22 mouse cellular contexts compared by ENCODE assay signal in the genomic region with DNA sequence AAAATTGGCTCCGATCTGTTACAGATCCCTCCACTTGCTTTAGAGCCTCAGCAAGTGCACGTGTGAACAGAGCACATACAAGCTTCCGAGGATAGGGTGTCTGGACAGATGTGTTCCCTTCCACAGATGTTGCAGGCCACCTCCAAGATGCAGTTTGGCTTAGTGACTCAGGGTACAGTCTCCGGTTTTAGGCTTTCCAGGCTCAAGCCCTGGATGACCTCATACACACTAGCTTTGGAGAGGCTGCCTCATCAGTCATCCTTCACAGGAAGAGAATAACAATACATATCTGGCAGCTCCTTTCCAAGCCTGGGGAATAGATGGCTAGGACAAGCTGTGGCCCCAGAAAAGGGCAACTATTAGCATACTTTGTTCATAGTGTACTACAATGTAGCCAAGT.
DNase-seq lines count a peak whose midpoint lies in the region; ATAC-seq and TF ChIP-seq lines count a peak whose summit lies in the region.
"Had no signal": no experiment of that assay in that cellular context is flagged by ENCODE, and none has a peak within 500 bp of the region (broad histone marks: within the 10 kb centered on the region; RNA-seq: fewer than 3 reads in every experiment).

No protein-coding gene starts in this region.

- H3K4me1 ChIP-seq in kidney, embryonic 14.5 days (ENCODE audit: control insufficient read depth, insufficient read depth, low read length), result no peaks in the 10 kb centered on the region
- H3K4me1 ChIP-seq in lung, embryonic 16.5 days (replicated peaks; ENCODE audit: control insufficient read depth, insufficient read depth, low read length), result peaks cover 3% of the 10 kb centered on the region; the same call in 1 of the 2 replicates
- H3K4me1 ChIP-seq in lung, adult 2 months (ENCODE audit: control insufficient read depth, insufficient read depth, low read length), result peaks cover 15% of the 10 kb centered on the region

- TF ChIP-seq POLR2A in lung, adult 2 months (IDR thresholded peaks at IDR 0.05; ENCODE audit: borderline replicate concordance, extremely low read depth, low read depth, low read length), result no peak

- H3K4me3 ChIP-seq in kidney, embryonic 14.5 days (ENCODE audit: low read length), result no peak overlapping the region
- no peak overlapping the region for H3K4me3 ChIP-seq in lung, embryonic 16.5 days (ENCODE audit: low read length)
- no peak overlapping the region for H3K4me3 ChIP-seq in lung, adult 2 months (replicated peaks; ENCODE audit: extremely low read depth, low read depth, low read length)
- H3K4me3 ChIP-seq: forebrain, embryonic 10.5 days; forebrain, embryonic 15.5 days; heart, embryonic 12.5 days; liver, embryonic 12.5 days; midbrain, embryonic 13.5 days had no signal

- H3K27me3 ChIP-seq in kidney, embryonic 14.5 days (ENCODE audit: control insufficient read depth, insufficient read depth, low read length), result no peaks in the 10 kb centered on the region
- H3K27me3 ChIP-seq in lung, embryonic 16.5 days (ENCODE audit: control insufficient read depth, insufficient read depth, low read depth, low read length), result no peaks in the 10 kb centered on the region
- H3K27me3 ChIP-seq: forebrain, embryonic 15.5 days; heart, embryonic 12.5 days; liver, embryonic 12.5 days; midbrain, embryonic 13.5 days had no signal

- no peak overlapping the region for H3K9ac ChIP-seq in kidney, embryonic 14.5 days (ENCODE audit: low read depth, low read length)
- no peak overlapping the region for H3K9ac ChIP-seq in lung, embryonic 16.5 days (ENCODE audit: low read length)
- H3K9ac ChIP-seq: forebrain, embryonic 15.5 days; heart, embryonic 12.5 days; liver, embryonic 12.5 days; liver, postnatal 0 days; midbrain, embryonic 13.5 days had no signal

- no peak overlapping the region for H3K4me2 ChIP-seq in kidney, embryonic 14.5 days (replicated peaks; ENCODE audit: low read depth, low read length)
- H3K4me2 ChIP-seq in lung, embryonic 16.5 days (ENCODE audit: low read depth, low read length), result no peak overlapping the region
- H3K4me2 ChIP-seq: forebrain, embryonic 15.5 days; heart, embryonic 12.5 days; liver, embryonic 12.5 days; midbrain, embryonic 13.5 days had no signal

- H3K36me3 ChIP-seq in kidney, embryonic 14.5 days (ENCODE audit: control insufficient read depth, insufficient read depth, low read length), result no peaks in the 10 kb centered on the region
- H3K36me3 ChIP-seq in lung, embryonic 16.5 days (ENCODE audit: control insufficient read depth, insufficient read depth, low read length), result no peaks in the 10 kb centered on the region
- H3K36me3 ChIP-seq: forebrain, embryonic 10.5 days; forebrain, embryonic 15.5 days; heart, embryonic 12.5 days; liver, embryonic 12.5 days; midbrain, embryonic 13.5 days had no signal

- 80% methylated on average over 4 of the region's 4 CpGs for WGBS in kidney, embryonic 14.5 days
- WGBS in lung, embryonic 16.5 days, result 58% methylated on average over 4 of the region's 4 CpGs
- WGBS in lung, adult 2 months, result 50% methylated on average over 4 of the region's 4 CpGs

- H3K27ac ChIP-seq in kidney, embryonic 14.5 days (ENCODE audit: low read depth, low read length), result no peak overlapping the region
- H3K27ac ChIP-seq in lung, embryonic 16.5 days (ENCODE audit: low read length), result no peak overlapping the region
- H3K27ac ChIP-seq: forebrain, embryonic 10.5 days; forebrain, embryonic 15.5 days; liver, embryonic 12.5 days; midbrain, embryonic 13.5 days had no signal

- no peak for ATAC-seq in kidney, embryonic 14.5 days (ENCODE audit: low FRiP score, low TSS enrichment)
- peak; percentile 71 for ATAC-seq in lung, embryonic 16.5 days (ENCODE audit: low read depth)
- ATAC-seq: forebrain, embryonic 15.5 days; hindbrain, embryonic 16.5 days; liver, postnatal 0 days; midbrain, embryonic 13.5 days; Patski had no signal

- no peak for TF ChIP-seq CTCF in lung, adult 2 months (IDR thresholded peaks at IDR 0.05; ENCODE audit: insufficient read depth, low read length)

- intact Hi-C loops in heart, postnatal 25 days (cut with DNase I), result loop anchor here (5.0 kb wide), 2 partner anchors 68 to 72 kb away; a partner anchor contains a TSS

- no peaks in the 10 kb centered on the region for H3K9me3 ChIP-seq in kidney, embryonic 14.5 days (ENCODE audit: control insufficient read depth, low read length)
- H3K9me3 ChIP-seq in lung, embryonic 16.5 days (ENCODE audit: control insufficient read depth, low read length), result no peaks in the 10 kb centered on the region
- H3K9me3 ChIP-seq: forebrain, embryonic 10.5 days; forebrain, embryonic 15.5 days; heart, embryonic 12.5 days; liver, embryonic 12.5 days; midbrain, embryonic 13.5 days had no signal

- DNase-seq in heart, adult 11 months, result peak; percentile 94
- no peak for DNase-seq in heart, postnatal 25 days (ENCODE audit: low spot score)
- peak; percentile 30 for DNase-seq in kidney, adult 9 months
- DNase-seq in lung, adult 2 months, result no peak
- DNase-seq in skeletal muscle tissue, adult 2 months (ENCODE audit: low read depth, low spot score), result peak; percentile 34
- DNase-seq: adrenal gland, postnatal 10 days; cerebellum, adult 8-10 months; cerebellum, postnatal 25 days; heart, postnatal 14 days; kidney, adult 8-10 months; layer of hippocampus, postnatal 36 days; left cerebral cortex, postnatal 4 days; liver, postnatal 0 days had no signal

Comparison
In these comparisons a context has a peak if more than half of its experiments do, and no peak if none do; other contexts are left out.
1. DNase-seq: peak in heart, adult 11 months (single experiment), kidney, adult 9 months (single experiment) and skeletal muscle tissue, adult 2 months (single experiment); none in heart, postnatal 25 days (single experiment) and lung, adult 2 months (single experiment).